Mouse (Mus musculus) heart, embryonic 15.5 days (tissue): ENCODE measurements at regions not wholly inside any gene's neighbourhood (a gene's known extent, or its start where the extent isn't known, plus 50 kb on each side); places are given as distances from the start of the nearest gene placed in this dataset.

Experiments used
- ATAC-seq: fragments of 200-750 bp; cut with Nextera tagmentation; replicated peaks from 2 replicates; pipeline ENCODE4 v1.8.0; 2017; ENCODE audit warnings: low read depth, moderate TSS enrichment; ENCODE audit not compliant: insufficient number of reproducible peaks, insufficient read depth, low FRiP score
- H3K27ac ChIP-seq: fragments of 300-500 bp; sonication (generic); 2 replicates; pipeline ENCODE4 v1.5.1; 2015; ENCODE audit warnings: mild to moderate bottlenecking, inconsistent platforms
- H3K27me3 ChIP-seq: fragments of 300-500 bp; sonication (generic); 2 replicates; pipeline ENCODE4 v1.6.1; 2015; ENCODE audit warnings: inconsistent platforms
- H3K36me3 ChIP-seq: fragments of 300-500 bp; sonication (generic); 2 replicates; pipeline ENCODE4 v1.6.1; 2015; ENCODE audit warnings: mild to moderate bottlenecking, inconsistent platforms
- H3K4me1 ChIP-seq: fragments of 300-500 bp; sonication (generic); replicated peaks from 2 replicates; pipeline ENCODE4 v1.6.1; 2015; ENCODE audit warnings: inconsistent platforms
- H3K4me2 ChIP-seq: fragments of 300-500 bp; sonication (generic); 2 replicates; pipeline ENCODE4 v1.6.1; 2015; ENCODE audit warnings: inconsistent platforms, mild to moderate bottlenecking, moderate library complexity
- H3K4me3 ChIP-seq: fragments of 300-500 bp; sonication (generic); 2 replicates; pipeline ENCODE4 v1.5.1; 2015; ENCODE audit warnings: mild to moderate bottlenecking, inconsistent platforms
- H3K9ac ChIP-seq: fragments of 300-500 bp; sonication (generic); 2 replicates; pipeline ENCODE4 v1.6.1; 2015; ENCODE audit warnings: mild to moderate bottlenecking, inconsistent platforms
- H3K9me3 ChIP-seq: fragments of 300-500 bp; sonication (generic); replicated peaks from 2 replicates; pipeline ENCODE4 v1.6.1; 2016; ENCODE audit warnings: inconsistent platforms
- WGBS: fragments of 180-500 bp; shearing (Covaris S2); methylation state at CpG from one replicate; pipeline ENCODE4 v1.1.7; 2015; ENCODE audit warnings: mixed read lengths; 5-methylcytosine and 5-hydroxymethylcytosine counted together

- Histone ChIP-seq H3K27ac (no peak overlapping the region), H3K36me3 (no peaks in the 10 kb centered on the region), H3K4me3 (no peak overlapping the region), H3K4me1 (no peaks in the 10 kb centered on the region), H3K27me3 (no peaks in the 10 kb centered on the region), H3K4me2 (no peak overlapping the region), H3K9ac (no peak overlapping the region), H3K9me3 (no peaks in the 10 kb centered on the region)
- ATAC-seq, result no peak
- 66% methylated on average over 5 of the region's 5 CpGs for WGBS
Observed at GRCm38 (mm10) chr3:36334279-36334678, 112.2 kb upstream of the Qrfpr start.

GRCm38 (mm10) chr3:36332016-36332415 is 109.9 kb upstream of the Qrfpr start:
- Histone ChIP-seq H3K4me1 (no peaks in the 10 kb centered on the region), H3K4me3 (no peak overlapping the region), H3K27me3 (no peaks in the 10 kb centered on the region), H3K4me2 (no peak overlapping the region), H3K9me3 (no peaks in the 10 kb centered on the region), H3K9ac (no peak overlapping the region), H3K36me3 (no peaks in the 10 kb centered on the region), H3K27ac (no peak overlapping the region)
- 80% methylated on average over 6 of the region's 6 CpGs for WGBS
- no peak for ATAC-seq

DNA sequence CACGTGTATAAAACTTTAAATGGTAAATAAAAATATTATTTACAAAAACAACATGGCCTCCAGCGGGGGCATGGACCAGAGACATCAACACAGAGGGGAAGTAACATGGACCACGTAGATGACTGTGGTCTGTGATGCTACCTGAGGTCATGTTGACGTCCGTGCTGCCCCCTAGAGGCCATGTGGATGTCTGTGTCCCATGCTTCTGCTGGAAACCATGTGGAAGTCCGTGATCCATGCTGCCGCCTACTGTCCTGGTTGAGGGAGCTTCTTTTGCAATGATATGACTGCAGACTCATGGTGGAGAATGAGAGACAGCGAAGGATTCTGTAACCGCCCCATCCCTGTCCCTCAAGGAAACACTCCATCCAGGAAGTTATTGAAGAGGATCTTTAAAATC is 108.5 kb upstream of the Qrfpr start:
- Histone ChIP-seq H3K4me3 (no peak overlapping the region), H3K4me1 (no peaks in the 10 kb centered on the region), H3K4me2 (no peak overlapping the region), H3K27me3 (no peaks in the 10 kb centered on the region), H3K27ac (no peak overlapping the region), H3K9ac (no peak overlapping the region), H3K36me3 (no peaks in the 10 kb centered on the region), H3K9me3 (no peaks in the 10 kb centered on the region)
- ATAC-seq, result no peak
- 21% methylated on average over 9 of the region's 9 CpGs for WGBS

- no peak for ATAC-seq
- Histone ChIP-seq H3K9ac (no peak overlapping the region), H3K36me3 (no peaks in the 10 kb centered on the region), H3K4me3 (no peak overlapping the region), H3K27ac (no peak overlapping the region), H3K4me1 (no peaks in the 10 kb centered on the region), H3K4me2 (no peak overlapping the region), H3K27me3 (no peaks in the 10 kb centered on the region), H3K9me3 (no peaks in the 10 kb centered on the region)
- 78% methylated on average over 7 of the region's 7 CpGs for WGBS
Observed at GRCm38 (mm10) chr3:36329631-36330030, 107.5 kb upstream of the Qrfpr start.

DNA sequence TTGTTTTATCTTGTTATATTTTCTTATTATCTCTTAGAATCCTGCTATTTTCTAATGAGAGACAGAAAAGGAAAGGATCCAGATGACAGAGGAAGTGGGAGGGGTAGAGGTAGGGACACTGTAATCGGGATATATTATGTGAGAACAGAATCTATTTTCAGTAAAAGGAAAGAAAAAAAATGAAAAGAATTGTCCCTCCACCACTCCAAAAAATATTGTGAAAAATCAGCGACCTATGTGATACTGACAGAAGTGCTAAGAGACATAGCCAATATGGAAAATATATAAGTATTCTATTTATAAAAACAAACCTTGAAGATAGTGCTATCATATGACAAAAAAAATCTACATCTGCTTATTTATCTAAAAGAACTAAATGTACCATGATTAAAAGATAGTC is 106.8 kb upstream of the Qrfpr start:
- no peak overlapping the region for H3K27ac ChIP-seq
- H3K4me3 ChIP-seq, result no peak overlapping the region
- no peak overlapping the region for H3K9ac ChIP-seq
- H3K27me3 ChIP-seq, result no peaks in the 10 kb centered on the region
- no peak for ATAC-seq
- H3K9me3 ChIP-seq, result no peaks in the 10 kb centered on the region
- H3K36me3 ChIP-seq, result no peaks in the 10 kb centered on the region
- no peaks in the 10 kb centered on the region for H3K4me1 ChIP-seq
- WGBS, result 58% methylated on average over 2 of the region's 2 CpGs
- no peak overlapping the region for H3K4me2 ChIP-seq

GRCm38 (mm10) chr3:36318635-36319034 is 96.5 kb upstream of the Qrfpr start:
- Histone ChIP-seq H3K4me1 (no peaks in the 10 kb centered on the region), H3K27me3 (no peaks in the 10 kb centered on the region), H3K9me3 (no peaks in the 10 kb centered on the region), H3K36me3 (no peaks in the 10 kb centered on the region), H3K4me3 (no peak overlapping the region), H3K27ac (no peak overlapping the region), H3K4me2 (no peak overlapping the region), H3K9ac (no peak overlapping the region)
- ATAC-seq, result no peak

GRCm38 (mm10) chr3:36311337-36311736 is 89.2 kb upstream of the Qrfpr start:
- no peak overlapping the region for H3K4me3 ChIP-seq
- ATAC-seq, result no peak
- no peaks in the 10 kb centered on the region for H3K9me3 ChIP-seq
- 27% methylated on average over 3 of the region's 3 CpGs for WGBS
- no peak overlapping the region for H3K27ac ChIP-seq
- H3K9ac ChIP-seq, result no peak overlapping the region
- H3K36me3 ChIP-seq, result no peaks in the 10 kb centered on the region
- 0 out of 2 replicates have a peak, but pooled peaks cover 2% of the 10 kb centered on the region for H3K4me1 ChIP-seq
- H3K27me3 ChIP-seq, result no peaks in the 10 kb centered on the region
- H3K4me2 ChIP-seq, result peak overlapping the region; percentile 49; the same call in 1 of the 2 replicates

- no peak overlapping the region for H3K4me3 ChIP-seq
- H3K27me3 ChIP-seq, result no peaks in the 10 kb centered on the region
- WGBS, result 5% methylated on average over 9 of the region's 9 CpGs
- H3K4me1 ChIP-seq, result 0 out of 2 replicates have a peak, but pooled peaks cover 2% of the 10 kb centered on the region
- H3K9me3 ChIP-seq, result no peaks in the 10 kb centered on the region
- H3K27ac ChIP-seq, result no peak overlapping the region
- peak overlapping the region; percentile 49 for H3K4me2 ChIP-seq
- no peak overlapping the region for H3K9ac ChIP-seq
- no peak for ATAC-seq
- H3K36me3 ChIP-seq, result no peaks in the 10 kb centered on the region
Observed at GRCm38 (mm10) chr3:36310642-36311267, 88.6 kb upstream of the Qrfpr start.

DNA sequence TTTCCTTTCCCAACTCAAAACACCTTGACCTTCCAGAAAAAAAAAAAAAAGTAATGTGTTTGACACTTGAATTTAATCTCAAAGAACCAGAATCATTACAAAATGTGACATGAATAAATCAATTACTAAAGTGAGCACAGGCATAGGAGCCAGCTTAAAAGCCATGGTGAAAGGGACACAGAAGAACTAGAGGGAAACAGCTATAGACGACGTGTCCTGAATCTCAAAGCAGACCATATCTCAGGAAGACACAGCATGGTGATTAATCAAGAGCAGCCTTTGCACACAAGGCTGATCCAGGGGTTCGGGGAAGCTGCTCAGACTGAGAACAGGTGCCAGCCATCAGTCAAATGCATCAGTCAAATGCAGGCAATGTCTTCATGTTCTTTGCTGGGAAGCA is 74.7 kb upstream of the Qrfpr start:
- H3K27ac ChIP-seq, result no peak overlapping the region
- no peaks in the 10 kb centered on the region for H3K36me3 ChIP-seq
- no peak overlapping the region for H3K4me2 ChIP-seq
- WGBS, result 54% methylated on average over 3 of the region's 3 CpGs
- no peaks in the 10 kb centered on the region for H3K9me3 ChIP-seq
- no peak for ATAC-seq
- H3K9ac ChIP-seq, result no peak overlapping the region
- H3K4me3 ChIP-seq, result no peak overlapping the region
- H3K4me1 ChIP-seq, result 0 out of 2 replicates have a peak, but pooled peaks cover 4% of the 10 kb centered on the region
- no peaks in the 10 kb centered on the region for H3K27me3 ChIP-seq

GRCm38 (mm10) chr3:36291971-36292370 is 69.9 kb upstream of the Qrfpr start:
- Histone ChIP-seq H3K4me1 (0 out of 2 replicates have a peak, but pooled peaks cover 4% of the 10 kb centered on the region), H3K9ac (no peak overlapping the region), H3K27ac (no peak overlapping the region), H3K4me2 (no peak overlapping the region), H3K9me3 (no peaks in the 10 kb centered on the region), H3K27me3 (no peaks in the 10 kb centered on the region), H3K36me3 (no peaks in the 10 kb centered on the region), H3K4me3 (no peak overlapping the region)
- WGBS, result 91% methylated on average over 4 of the region's 4 CpGs
- ATAC-seq, result no peak

DNA sequence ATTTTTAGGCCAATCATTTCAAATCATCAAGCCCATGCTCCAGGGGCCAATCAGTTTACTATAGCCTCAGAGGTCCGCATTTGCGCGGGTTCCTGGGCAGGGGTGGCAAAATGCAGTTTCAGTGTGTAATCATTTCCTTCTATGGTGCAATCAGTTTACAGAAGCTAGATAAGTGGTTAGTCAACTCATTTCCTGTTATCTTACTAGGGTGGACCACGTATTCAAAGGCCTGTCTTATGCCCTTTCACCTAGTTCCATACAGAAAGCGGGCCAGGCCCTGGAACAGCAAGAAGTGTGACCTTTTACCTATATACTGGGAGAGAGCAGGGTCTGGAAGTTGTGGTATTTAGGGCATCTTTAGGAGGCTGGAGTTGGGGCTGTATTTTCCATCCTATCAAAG is 62.0 kb upstream of the Qrfpr start:
- Histone ChIP-seq H3K9me3 (no peaks in the 10 kb centered on the region), H3K4me1 (no peaks in the 10 kb centered on the region), H3K27me3 (no peaks in the 10 kb centered on the region), H3K4me2 (no peak overlapping the region), H3K27ac (no peak overlapping the region), H3K4me3 (no peak overlapping the region), H3K9ac (no peak overlapping the region), H3K36me3 (no peaks in the 10 kb centered on the region)
- 69% methylated on average over 5 of the region's 5 CpGs for WGBS
- ATAC-seq, result no peak

- no peak overlapping the region for H3K27ac ChIP-seq
- H3K4me3 ChIP-seq, result no peak overlapping the region
- ATAC-seq, result no peak
- WGBS, result 48% methylated on average over 1 of the region's 1 CpGs
- H3K9ac ChIP-seq, result no peak overlapping the region
- no peak overlapping the region for H3K4me2 ChIP-seq
- H3K4me1 ChIP-seq, result peaks cover 3% of the 10 kb centered on the region
- H3K36me3 ChIP-seq, result no peaks in the 10 kb centered on the region
- no peaks in the 10 kb centered on the region for H3K27me3 ChIP-seq
- no peaks in the 10 kb centered on the region for H3K9me3 ChIP-seq
Observed at GRCm38 (mm10) chr3:36275502-36275901, 53.4 kb upstream of the Qrfpr start.
